Mouse (Mus musculus): ENCODE data around the gene Stn1.

- no peak for TF ChIP-seq CTCF (IDR thresholded peaks at IDR 0.05; ENCODE audit: low read depth)
- no peak for TF ChIP-seq EP300 (IDR thresholded peaks at IDR 0.05; ENCODE audit: low read depth)
Observed at GRCm38 (mm10) chr19:47542441-47542840, 5.1 kb upstream of the Stn1 start.
